Mouse (Mus musculus) retina, postnatal 1 day (tissue): ENCODE measurements around the gene Dst.

Experiments used
- DNase-seq: peaks from one replicate; pipeline ENCODE4 v3.0.0-alpha.2; 2012

The Dst gene

DNA sequence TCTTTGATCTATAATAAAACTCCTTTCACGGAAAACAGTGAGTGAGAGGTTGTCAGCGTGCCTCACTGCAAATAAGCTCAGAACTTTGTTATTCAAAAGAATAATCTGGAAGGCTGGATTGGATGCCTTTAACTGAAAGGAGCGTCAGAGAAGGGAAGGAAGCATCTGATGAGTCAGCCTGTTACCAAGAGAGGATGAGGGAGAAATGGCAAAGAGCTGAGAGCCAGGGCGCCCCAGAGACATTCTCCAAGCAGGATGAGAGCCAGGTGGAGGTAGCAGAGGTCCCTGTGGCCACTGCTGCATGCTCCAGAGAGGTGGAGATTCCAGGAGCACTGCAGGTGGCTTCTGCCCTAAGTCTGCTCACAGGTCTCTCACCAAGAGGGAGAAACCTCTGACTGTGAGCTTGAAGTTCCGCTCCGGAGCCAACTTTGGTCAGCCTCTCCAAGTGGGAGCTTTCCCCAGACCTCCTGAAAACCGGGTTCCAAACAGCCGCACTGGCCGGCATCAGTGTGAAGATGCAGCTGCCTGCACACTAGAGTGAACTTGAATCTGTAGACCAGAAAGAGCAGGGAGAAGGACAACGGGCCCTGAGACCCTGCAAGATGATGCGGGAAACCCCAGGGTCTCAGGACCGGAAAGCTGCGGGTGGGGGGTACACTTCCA is 231.3 kb downstream of the Dst start:
- DNase-seq = no peak

- no peak for DNase-seq
These were observed 231.9 kb downstream of the Dst start for GRCm38 (mm10) chr1:34139871-34140471.

DNA sequence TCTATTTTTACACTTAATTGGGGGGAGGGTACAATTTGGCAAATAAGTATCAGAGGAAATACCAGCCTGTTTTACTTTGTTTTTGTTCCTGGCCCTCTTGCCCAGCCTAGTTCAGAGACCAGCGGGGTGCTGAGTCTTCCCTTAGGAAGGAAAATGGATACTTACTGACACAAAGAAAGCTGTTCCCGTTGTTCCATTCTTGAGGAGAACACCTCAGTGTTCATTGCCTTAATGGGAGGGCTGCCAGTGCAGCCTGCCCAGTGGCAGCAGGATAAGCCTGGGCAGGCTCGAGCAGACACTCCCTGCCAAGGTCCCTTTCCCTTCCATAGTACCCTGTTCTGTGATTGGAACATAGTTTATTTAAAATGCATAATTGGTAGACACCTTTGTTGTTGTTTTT is 232.7 kb downstream of the Dst start:
- DNase-seq = no peak

DNA sequence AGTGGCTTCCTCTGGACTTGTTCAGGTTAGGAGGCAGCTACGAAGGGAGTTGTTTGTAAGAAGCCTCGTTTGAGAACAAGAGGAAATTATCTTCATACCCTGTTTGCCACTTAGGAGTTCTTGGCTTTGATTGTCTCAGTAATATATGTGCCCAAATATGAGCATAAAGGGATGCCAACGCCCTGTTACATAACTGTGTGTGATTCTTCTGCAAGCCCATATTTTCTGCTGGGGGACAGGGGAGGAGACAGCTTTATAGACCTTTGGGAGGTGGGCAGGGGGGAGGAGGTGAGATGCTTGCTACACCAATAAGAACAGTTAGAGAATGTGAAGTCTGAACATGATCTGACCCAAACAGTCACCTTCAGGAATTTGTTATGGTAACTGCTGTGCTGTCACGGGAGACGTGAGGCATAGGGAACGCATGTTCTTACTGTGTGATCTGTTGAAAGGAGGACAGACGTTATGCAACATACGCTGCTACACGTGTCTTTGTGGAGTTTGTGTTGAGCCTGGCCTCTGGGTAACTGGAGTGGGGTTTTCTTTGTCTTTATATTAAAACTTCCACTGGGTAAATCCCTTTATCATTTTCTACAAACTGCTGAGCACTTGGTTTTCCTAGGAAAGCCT is 235.0 kb downstream of the Dst start:
- no peak for DNase-seq

DNA sequence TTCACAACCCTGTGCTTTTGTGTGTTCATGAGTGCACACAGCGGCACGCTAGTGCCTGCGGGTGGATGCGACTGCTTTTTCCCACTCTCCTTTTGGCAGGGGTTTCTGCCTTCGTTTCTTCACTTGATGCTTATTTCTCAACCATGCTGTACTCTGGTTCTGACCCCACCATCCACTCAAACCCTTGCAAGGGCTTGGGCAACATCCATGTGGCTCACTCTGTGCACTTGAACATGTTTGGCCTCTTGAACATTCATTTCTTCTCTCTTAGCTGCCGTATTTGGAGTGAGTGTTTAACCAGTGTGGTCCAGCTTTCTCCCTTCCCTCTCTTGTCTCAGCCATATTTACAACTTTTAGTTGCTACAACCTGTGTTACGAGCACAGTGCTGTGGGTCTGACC is 236.8 kb downstream of the Dst start:
- no peak for DNase-seq

DNA sequence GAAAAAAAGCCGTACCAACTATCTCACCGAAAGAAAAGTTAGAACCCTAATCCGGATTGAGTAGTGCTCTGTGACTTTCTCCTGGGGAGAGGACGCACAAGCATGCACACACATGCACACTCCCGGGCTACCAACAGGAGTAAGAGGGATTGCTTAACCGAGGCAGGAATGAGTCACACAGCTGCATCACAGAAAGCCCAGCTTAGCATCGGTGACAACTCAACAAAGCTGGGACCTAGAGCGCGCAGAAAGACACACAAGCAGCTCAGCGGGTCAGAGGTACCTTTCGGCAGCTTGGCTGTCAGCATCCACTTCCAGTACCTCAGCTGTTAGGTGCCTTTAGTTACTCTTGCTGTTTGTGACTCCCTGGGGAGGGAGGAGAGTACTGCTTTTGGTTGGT is 240.0 kb downstream of the Dst start:
- no peak for DNase-seq

- no peak for DNase-seq
These were observed 242.5 kb downstream of the Dst start for GRCm38 (mm10) chr1:34150416-34151093.

DNA sequence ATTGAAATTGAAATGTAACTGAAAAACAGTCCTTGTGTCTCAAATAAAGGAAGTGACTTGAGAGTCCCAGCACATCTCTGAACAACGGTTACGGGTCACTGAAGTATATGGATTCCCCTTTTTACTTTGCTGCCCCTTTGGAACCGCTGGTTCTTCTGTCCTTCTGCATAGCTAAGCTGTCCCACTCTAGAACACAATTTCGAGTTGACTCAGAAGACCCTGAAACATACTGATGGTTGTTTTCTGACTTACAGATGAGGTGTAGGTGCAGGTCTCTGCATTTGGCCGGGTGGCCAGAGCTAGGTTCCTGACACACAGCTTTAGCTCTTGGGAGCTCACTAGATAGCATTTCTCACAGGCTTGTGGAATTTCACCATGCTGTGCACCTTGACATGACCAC is 244.7 kb downstream of the Dst start:
- no peak for DNase-seq

- no peak for DNase-seq
These were observed 248.0 kb downstream of the Dst start for GRCm38 (mm10) chr1:34156058-34156457.

DNA sequence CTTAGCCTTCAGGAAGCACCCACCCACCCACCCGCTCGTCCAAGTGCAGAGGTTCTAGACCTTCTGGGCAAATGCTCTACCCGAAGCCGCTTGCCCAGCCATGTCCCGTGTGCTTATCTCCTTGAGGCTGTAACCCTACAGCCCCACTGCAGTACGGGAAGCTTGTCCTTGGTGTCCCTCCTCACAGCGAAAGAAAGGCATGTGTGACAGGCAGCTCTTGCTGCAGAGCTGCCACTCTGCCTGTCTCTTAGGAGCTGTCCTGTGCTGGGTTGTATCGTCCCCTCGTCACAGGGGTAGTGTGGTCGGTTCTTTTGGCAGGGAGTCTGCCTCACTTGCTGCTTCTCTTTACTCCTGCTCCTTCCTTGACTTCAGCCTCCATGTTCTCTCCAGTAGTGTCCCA is 249.7 kb downstream of the Dst start:
- DNase-seq = no peak

DNA sequence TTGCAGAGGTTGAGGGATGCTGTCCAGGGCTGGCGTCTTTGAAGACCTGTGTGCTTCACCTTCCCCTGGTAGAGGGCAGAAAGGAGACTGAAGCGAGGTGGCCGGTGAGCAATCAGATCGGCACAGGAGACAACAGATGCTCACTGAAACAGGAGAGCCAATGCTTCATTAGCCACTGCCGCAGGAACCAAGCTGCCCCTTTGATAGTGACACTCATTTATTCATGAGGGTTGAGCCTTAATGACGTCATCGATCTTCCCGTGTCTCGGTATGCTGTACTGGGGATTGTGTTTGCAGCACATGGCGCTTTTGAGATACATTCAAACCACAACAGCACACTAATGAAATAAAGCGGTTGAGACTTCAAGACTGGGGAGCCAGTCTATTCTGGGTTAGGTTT is 250.8 kb downstream of the Dst start:
- DNase-seq = peak; percentile 50

GRCm38 (mm10) chr1:34159898-34160297 is 251.9 kb downstream of the Dst start:
- DNase-seq = no peak

DNA sequence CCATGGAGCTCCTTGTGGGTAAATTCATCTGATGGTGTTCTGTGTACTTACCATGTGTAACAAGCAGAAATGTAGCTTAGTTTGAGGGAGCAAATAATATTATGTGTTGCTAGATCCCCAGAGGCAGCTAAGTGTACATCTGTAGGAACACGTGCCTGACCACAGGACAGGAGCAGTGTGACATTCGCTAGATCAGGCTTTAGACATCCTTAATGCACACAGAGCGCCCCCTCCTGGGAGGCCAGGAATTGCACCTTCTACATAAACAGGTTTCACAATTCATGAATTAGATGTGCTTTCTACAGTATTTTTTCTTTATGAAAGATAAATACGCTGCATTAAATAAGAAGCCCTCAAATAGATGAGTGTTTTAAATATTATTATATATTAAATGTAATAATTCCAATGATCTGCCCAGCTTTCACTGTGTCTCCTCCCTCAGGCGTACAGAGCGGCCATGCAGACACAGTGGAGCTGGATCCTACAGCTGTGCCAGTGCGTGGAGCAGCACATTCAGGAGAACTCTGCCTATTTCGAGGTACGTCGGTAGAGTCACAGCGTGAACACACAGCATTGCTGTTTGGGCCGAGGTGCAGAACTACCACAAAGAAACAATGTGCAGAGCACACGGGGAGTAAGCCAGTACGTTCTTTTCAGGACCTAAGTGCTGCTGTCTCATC is 256.7 kb downstream of the Dst start:
- DNase-seq = peak; percentile 81

DNA sequence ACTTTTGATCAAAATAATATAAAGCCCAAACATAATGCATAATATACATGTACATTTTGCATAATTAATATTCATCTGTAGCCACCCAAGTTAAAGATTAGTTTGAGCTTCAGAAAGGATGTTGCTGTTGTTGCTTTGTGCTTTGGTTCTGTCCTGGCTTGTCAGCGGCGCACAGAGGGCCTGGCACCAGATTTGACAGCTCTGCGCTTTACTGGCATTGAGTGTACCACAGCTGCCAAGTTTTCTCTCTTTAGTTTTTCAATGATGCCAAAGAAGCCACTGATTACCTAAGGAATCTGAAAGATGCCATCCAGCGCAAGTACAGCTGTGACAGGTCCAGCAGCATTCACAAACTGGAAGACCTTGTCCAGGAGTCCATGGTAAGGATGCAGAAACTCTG is 257.9 kb downstream of the Dst start:
- no peak for DNase-seq

GRCm38 (mm10) chr1:34167151-34168057 is 259.4 kb downstream of the Dst start:
- DNase-seq = peak; percentile 25

DNA sequence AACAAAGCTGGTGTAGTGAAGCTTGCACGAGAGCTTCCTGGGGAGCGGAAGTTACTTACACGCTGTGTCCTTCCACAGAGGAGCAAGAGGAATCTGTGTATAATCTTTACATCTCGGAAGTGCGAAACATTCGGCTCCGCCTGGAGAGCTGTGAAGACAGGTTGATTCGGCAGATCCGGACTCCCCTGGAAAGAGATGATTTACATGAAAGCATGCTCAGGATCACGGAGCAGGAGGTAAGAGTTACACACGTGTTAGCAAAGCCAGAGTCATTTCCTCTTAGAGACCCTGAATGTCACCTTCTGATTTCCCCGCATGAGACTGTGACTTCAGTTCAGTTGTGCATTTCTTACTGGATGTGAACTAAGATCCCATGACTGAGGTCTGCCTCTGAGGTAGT is 261.1 kb downstream of the Dst start:
- no peak for DNase-seq

DNA sequence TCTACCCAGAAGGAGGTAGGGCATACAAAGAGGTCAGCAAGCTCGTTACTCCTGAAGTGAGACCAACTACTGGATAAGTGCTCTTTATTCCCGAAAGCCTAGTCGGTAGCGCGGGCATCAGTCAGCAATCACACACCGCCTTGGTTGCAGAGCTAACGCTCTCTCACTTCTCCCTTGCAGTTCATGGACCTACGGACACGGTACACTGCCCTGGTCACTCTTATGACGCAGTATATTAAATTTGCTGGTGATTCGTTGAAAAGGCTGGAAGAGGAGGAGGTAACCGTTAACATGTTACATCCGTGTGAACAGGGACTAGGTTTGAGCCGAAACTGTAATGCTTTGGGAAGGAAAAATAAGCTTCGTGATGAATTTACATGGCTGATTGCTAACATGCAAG is 266.5 kb downstream of the Dst start:
- no peak for DNase-seq

DNA sequence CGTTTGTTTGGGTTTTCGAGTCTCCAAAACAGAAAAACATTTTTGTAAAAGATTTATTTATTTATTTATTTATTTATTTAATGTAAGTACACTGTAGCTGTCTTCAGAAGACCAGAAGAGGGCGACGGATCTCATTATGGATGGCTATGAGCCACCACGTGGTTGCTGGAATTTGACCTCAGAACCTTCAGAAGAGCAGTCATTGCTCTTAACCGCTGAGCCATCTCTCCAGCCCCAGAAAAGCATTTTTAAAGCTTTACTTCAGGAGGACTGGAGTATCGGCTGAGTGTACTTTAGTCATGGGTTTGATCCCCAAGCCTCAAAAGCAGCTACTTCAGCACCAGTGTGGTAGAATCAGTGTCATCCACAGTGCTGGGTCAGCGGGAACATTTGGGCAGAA is 266.9 kb downstream of the Dst start:
- DNase-seq = no peak

- peak; percentile 22 for DNase-seq
These were observed 270.1 kb downstream of the Dst start for GRCm38 (mm10) chr1:34178022-34178727.

DNA sequence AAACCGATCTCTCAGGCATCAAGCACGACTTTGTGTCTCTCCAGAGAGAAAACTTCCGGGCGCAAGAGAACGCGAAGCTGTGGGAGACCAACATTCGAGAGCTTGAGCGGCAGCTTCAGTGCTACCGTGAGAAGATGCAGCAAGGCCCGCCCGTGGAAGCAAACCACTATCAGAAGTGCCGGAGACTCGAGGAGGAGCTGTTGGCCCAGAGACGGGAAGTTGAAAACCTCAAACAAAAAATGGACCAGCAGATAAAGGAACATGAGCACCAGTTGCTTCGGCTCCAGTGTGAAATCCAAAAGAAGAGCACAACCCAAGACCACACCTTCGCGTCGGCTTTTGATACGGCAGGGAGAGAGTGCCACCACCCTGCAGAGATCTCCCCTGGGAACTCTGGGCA is 271.7 kb downstream of the Dst start:
- no peak for DNase-seq

DNA sequence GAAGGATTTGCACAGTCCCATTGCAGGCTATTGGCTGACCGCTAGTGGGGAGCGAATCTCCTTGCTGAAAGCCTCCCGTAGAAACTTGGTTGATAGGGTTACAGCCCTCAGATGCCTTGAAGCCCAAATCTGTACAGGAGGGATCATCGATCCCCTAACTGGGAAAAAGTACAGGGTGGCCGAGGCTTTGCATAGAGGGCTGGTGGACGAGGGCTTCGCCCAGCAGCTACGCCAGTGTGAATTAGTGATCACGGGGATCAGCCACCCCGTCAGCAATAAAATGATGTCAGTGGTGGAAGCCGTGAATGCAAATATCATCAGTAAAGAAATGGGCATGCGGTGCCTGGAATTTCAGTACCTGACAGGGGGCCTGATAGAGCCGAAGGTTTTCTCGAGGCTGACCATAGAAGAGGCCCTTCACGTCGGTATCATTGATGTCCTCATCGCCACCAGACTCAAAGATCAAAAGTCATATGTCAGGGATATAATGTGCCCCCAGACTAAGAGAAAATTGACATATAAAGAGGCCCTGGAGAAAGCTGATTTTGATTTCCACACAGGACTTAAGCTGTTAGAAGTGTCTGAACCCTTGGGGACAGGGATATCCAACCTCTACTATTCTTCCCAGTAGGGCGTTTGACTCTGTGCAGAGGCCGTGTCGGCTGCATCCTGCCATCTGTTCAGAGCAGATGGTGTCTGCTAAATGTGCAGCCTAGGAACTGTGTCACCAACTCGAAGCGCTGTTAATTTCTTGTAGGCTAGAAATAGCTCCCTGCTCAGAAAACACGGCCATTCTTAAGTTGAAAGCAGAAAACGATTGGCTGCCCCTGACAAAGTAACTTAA is 274.6 kb downstream of the Dst start:
- DNase-seq = peak; percentile 82
